Mouse (Mus musculus): ENCODE measurements around the gene B3galt1. TPM values are rescaled to one million over a fixed set of nuclear protein-coding genes. Genes with fewer than 3 reads are reported as not detected.

Gene B3galt1
- polyA plus RNA-seq, 1 experiment = 1.5 TPM

- Histone ChIP-seq H3K27ac (ENCODE audit: insufficient read depth, low read length) (no peak overlapping the region), H3K9ac (ENCODE audit: low read depth, poor library complexity, severe bottlenecking) (no peak overlapping the region), H3K9me3 (replicated peaks; ENCODE audit: control insufficient read depth, insufficient read depth, low read length, poor library complexity, severe bottlenecking) (no peaks in the 10 kb centered on the region), H3K36me3 (ENCODE audit: control insufficient read depth, insufficient read depth, low read length, poor library complexity, severe bottlenecking) (no peaks in the 10 kb centered on the region), H3K4me3 (ENCODE audit: low read depth, low read length) (no peak overlapping the region), H3K27me3 (ENCODE audit: control insufficient read depth, insufficient read depth, low read length, poor library complexity, severe bottlenecking) (no peaks in the 10 kb centered on the region), H3K4me1 (ENCODE audit: control insufficient read depth, insufficient read depth, low read length) (no peaks in the 10 kb centered on the region)
- TF ChIP-seq POLR2A (IDR thresholded peaks at IDR 0.05; ENCODE audit: insufficient read depth, low read length) = no peak
- no peak for TF ChIP-seq CTCF (IDR thresholded peaks at IDR 0.05; ENCODE audit: low read depth, low read length)
- TF ChIP-seq EP300 (IDR thresholded peaks at IDR 0.05; ENCODE audit: insufficient read depth, low read depth, low read length) = no peak
These were observed 469.0 kb downstream of the B3galt1 start for GRCm38 (mm10) chr2:68034711-68035110.

- Histone ChIP-seq H3K4me1 (ENCODE audit: control insufficient read depth, insufficient read depth, low read length) (no peaks in the 10 kb centered on the region), H3K9me3 (replicated peaks; ENCODE audit: control insufficient read depth, insufficient read depth, low read length, poor library complexity, severe bottlenecking) (no peaks in the 10 kb centered on the region), H3K36me3 (ENCODE audit: control insufficient read depth, insufficient read depth, low read length, poor library complexity, severe bottlenecking) (no peaks in the 10 kb centered on the region), H3K9ac (ENCODE audit: low read depth, poor library complexity, severe bottlenecking) (no peak overlapping the region), H3K27me3 (ENCODE audit: control insufficient read depth, insufficient read depth, low read length, poor library complexity, severe bottlenecking) (no peaks in the 10 kb centered on the region), H3K4me3 (ENCODE audit: low read depth, low read length) (no peak overlapping the region), H3K27ac (ENCODE audit: insufficient read depth, low read length) (no peak overlapping the region)
- TF ChIP-seq CTCF (IDR thresholded peaks at IDR 0.05; ENCODE audit: low read depth, low read length) = no peak
These were observed 475.1 kb downstream of the B3galt1 start for GRCm38 (mm10) chr2:68040752-68041151.

DNA sequence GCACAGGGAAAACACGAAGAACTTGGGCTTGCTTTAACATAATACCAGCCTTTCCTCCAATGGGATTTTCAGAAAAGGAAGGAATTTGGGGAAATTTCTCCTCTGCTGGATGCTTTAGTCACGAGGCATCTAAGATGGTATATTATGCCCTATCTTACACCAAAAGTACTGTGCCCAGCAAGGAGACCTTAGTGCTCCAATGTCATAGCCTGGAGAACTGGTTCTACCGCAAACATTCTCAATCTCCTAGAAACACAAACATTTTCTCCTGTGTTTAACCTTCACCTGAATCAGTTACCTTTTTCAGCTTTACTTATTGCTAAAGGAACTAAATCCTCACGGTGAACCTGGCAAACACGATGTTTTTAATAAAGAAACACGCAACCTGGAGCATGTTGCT, 486.8 kb downstream of the B3galt1 start:
- Histone ChIP-seq H3K9me3 (replicated peaks; ENCODE audit: control insufficient read depth, insufficient read depth, low read length, poor library complexity, severe bottlenecking) (no peaks in the 10 kb centered on the region), H3K27ac (ENCODE audit: insufficient read depth, low read length) (no peak overlapping the region), H3K36me3 (ENCODE audit: control insufficient read depth, insufficient read depth, low read length, poor library complexity, severe bottlenecking) (no peaks in the 10 kb centered on the region), H3K9ac (ENCODE audit: low read depth, poor library complexity, severe bottlenecking) (no peak overlapping the region), H3K27me3 (ENCODE audit: control insufficient read depth, insufficient read depth, low read length, poor library complexity, severe bottlenecking) (no peaks in the 10 kb centered on the region), H3K4me1 (ENCODE audit: control insufficient read depth, insufficient read depth, low read length) (no peaks in the 10 kb centered on the region), H3K4me3 (ENCODE audit: low read depth, low read length) (no peak overlapping the region)
- no peak for TF ChIP-seq EP300 (IDR thresholded peaks at IDR 0.05; ENCODE audit: insufficient read depth, low read depth, low read length)
- TF ChIP-seq POLR2A (IDR thresholded peaks at IDR 0.05; ENCODE audit: insufficient read depth, low read length) = no peak
- no peak for TF ChIP-seq CTCF (IDR thresholded peaks at IDR 0.05; ENCODE audit: low read depth, low read length)

- H3K4me3 ChIP-seq (ENCODE audit: low read depth, low read length) = no peak overlapping the region
- H3K27ac ChIP-seq (ENCODE audit: insufficient read depth, low read length) = no peak overlapping the region
- H3K9me3 ChIP-seq (replicated peaks; ENCODE audit: control insufficient read depth, insufficient read depth, low read length, poor library complexity, severe bottlenecking) = no peaks in the 10 kb centered on the region
- TF ChIP-seq CTCF (IDR thresholded peaks at IDR 0.05; ENCODE audit: low read depth, low read length) = no peak
- TF ChIP-seq EP300 (IDR thresholded peaks at IDR 0.05; ENCODE audit: insufficient read depth, low read depth, low read length) = no peak
- TF ChIP-seq POLR2A (IDR thresholded peaks at IDR 0.05; ENCODE audit: insufficient read depth, low read length) = no peak
- no peaks in the 10 kb centered on the region for H3K4me1 ChIP-seq (ENCODE audit: control insufficient read depth, insufficient read depth, low read length)
- no peaks in the 10 kb centered on the region for H3K27me3 ChIP-seq (ENCODE audit: control insufficient read depth, insufficient read depth, low read length, poor library complexity, severe bottlenecking)
- H3K36me3 ChIP-seq (ENCODE audit: control insufficient read depth, insufficient read depth, low read length, poor library complexity, severe bottlenecking) = no peaks in the 10 kb centered on the region
- H3K9ac ChIP-seq (ENCODE audit: low read depth, poor library complexity, severe bottlenecking) = no peak overlapping the region
These were observed 487.6 kb downstream of the B3galt1 start for GRCm38 (mm10) chr2:68053243-68053642.

DNA sequence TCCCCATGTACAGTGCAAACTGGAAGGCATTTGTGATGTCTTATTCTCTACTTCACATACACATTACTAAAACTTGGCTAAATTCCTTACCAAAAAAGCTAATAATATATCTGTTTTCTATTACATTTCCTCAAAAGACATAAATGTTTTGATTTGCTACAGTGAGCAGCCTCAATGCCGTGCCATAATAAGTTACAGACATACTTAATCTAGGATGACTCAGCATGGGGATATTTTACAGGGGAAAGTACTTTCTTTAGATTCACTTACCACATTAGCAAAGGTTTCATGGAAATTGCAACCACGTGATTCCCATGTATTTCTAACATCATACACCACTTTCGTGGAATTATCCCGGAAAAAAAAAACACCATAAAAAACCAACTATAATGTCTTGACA, 495.7 kb downstream of the B3galt1 start:
- Histone ChIP-seq H3K27ac (ENCODE audit: insufficient read depth, low read length) (no peak overlapping the region), H3K9me3 (replicated peaks; ENCODE audit: control insufficient read depth, insufficient read depth, low read length, poor library complexity, severe bottlenecking) (no peaks in the 10 kb centered on the region), H3K9ac (ENCODE audit: low read depth, poor library complexity, severe bottlenecking) (no peak overlapping the region), H3K36me3 (ENCODE audit: control insufficient read depth, insufficient read depth, low read length, poor library complexity, severe bottlenecking) (no peaks in the 10 kb centered on the region), H3K4me3 (ENCODE audit: low read depth, low read length) (no peak overlapping the region), H3K27me3 (ENCODE audit: control insufficient read depth, insufficient read depth, low read length, poor library complexity, severe bottlenecking) (no peaks in the 10 kb centered on the region), H3K4me1 (ENCODE audit: control insufficient read depth, insufficient read depth, low read length) (no peaks in the 10 kb centered on the region)
- TF ChIP-seq CTCF (IDR thresholded peaks at IDR 0.05; ENCODE audit: low read depth, low read length) (no peak), EP300 (IDR thresholded peaks at IDR 0.05; ENCODE audit: insufficient read depth, low read depth, low read length) (no peak), POLR2A (IDR thresholded peaks at IDR 0.05; ENCODE audit: insufficient read depth, low read length) (no peak)

GRCm38 (mm10) chr2:68079426-68080360, 514.0 kb downstream of the B3galt1 start:
- no peaks in the 10 kb centered on the region for H3K27me3 ChIP-seq (ENCODE audit: control insufficient read depth, insufficient read depth, low read length, poor library complexity, severe bottlenecking)
- no peak overlapping the region for H3K27ac ChIP-seq (ENCODE audit: insufficient read depth, low read length)
- no peak overlapping the region for H3K9ac ChIP-seq (ENCODE audit: low read depth, poor library complexity, severe bottlenecking)
- H3K9me3 ChIP-seq (replicated peaks; ENCODE audit: control insufficient read depth, insufficient read depth, low read length, poor library complexity, severe bottlenecking) = peaks cover 4% of the 10 kb centered on the region; the same call in 1 of the 2 replicates
- no peak overlapping the region for H3K4me3 ChIP-seq (ENCODE audit: low read depth, low read length)
- H3K4me1 ChIP-seq (ENCODE audit: control insufficient read depth, insufficient read depth, low read length) = no peaks in the 10 kb centered on the region
- no peak for TF ChIP-seq POLR2A (IDR thresholded peaks at IDR 0.05; ENCODE audit: insufficient read depth, low read length)
- TF ChIP-seq EP300 (IDR thresholded peaks at IDR 0.05; ENCODE audit: insufficient read depth, low read depth, low read length) = no peak
- TF ChIP-seq CTCF (IDR thresholded peaks at IDR 0.05; ENCODE audit: low read depth, low read length) = no peak
- no peaks in the 10 kb centered on the region for H3K36me3 ChIP-seq (ENCODE audit: control insufficient read depth, insufficient read depth, low read length, poor library complexity, severe bottlenecking)
